Mouse (Mus musculus): ENCODE results near the gene Slc4a1ap. TPM values are rescaled to one million over a fixed set of nuclear protein-coding genes. Genes with fewer than 3 reads are reported as not detected.
A peak's percentile ranks its signal among the peaks of the same experiment; 100 is the strongest.
"Not testable (repeated sequence)": the region's sequence is repeated elsewhere in the genome, so short reads cannot be mapped to it uniquely, and the experiment has no call there.

The Slc4a1ap gene
- polyA plus RNA-seq, 1 experiment from 2014 or later = 28.9 TPM

DNA sequence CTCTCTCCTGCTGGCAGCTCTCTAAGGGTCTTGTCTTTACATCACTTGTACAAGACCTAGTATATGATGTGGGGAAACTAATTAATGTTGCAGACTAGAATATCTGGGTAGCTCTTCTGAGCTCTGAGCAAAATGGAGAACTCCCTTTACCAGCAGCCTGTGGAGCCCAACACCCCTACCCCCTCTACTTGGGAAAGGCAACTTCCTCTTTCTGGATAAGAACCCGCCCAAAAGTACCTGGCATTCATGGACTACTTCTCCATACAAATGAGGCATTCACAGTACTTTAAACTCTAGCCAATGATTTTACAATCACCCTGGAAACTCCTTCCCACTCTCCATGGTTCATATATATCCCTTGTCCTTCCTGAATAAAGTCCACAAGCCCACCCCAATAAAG lies 14.3 kb upstream of the Slc4a1ap start:
- 85% methylated on average over 1 of the region's 1 CpGs for WGBS
- Histone ChIP-seq H3K9ac (replicated peaks; ENCODE audit: low read length) (no peak overlapping the region), H3K4me3 (replicated peaks; ENCODE audit: low read depth, low read length) (no peak overlapping the region), H3K27ac (replicated peaks; ENCODE audit: low read depth, low read length) (no peak overlapping the region), H3K36me3 (ENCODE audit: control insufficient read depth, insufficient read depth, low read length) (peaks cover 94% of the 10 kb centered on the region), H3K27me3 (ENCODE audit: control insufficient read depth, insufficient read depth, low read length) (no peaks in the 10 kb centered on the region), H3K4me2 (ENCODE audit: low read length) (no peak overlapping the region), H3K9me3 (ENCODE audit: control insufficient read depth, low read length) (no peaks in the 10 kb centered on the region), H3K4me1 (ENCODE audit: control insufficient read depth, insufficient read depth, low read length) (no peaks in the 10 kb centered on the region)
- ATAC-seq (ENCODE audit: low FRiP score, low TSS enrichment) (no peak), DNase-seq (no peak)

DNA sequence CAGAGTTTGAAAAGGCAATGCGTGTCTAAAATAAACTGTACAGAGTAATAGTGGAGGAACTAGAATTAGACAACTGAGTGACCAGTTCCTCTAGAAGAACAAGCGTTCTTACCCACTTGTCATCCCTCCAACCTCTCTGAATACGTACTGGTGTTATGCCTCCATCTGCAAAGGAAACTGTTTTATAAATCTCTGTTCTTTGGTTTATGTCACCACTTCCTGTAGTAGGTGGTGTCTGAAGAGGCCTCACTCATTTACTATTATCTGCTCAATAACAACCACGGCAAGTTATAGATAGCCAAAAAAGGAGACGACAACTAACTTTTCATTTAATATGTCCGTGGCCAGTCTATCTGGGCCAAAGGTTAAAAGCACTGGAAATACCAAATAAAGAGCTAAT lies 6.2 kb upstream of the Slc4a1ap start:
- ATAC-seq (ENCODE audit: low FRiP score, low TSS enrichment) = no peak
- Histone ChIP-seq H3K27ac (replicated peaks; ENCODE audit: low read depth, low read length) (no peak overlapping the region), H3K27me3 (ENCODE audit: control insufficient read depth, insufficient read depth, low read length) (no peaks in the 10 kb centered on the region), H3K36me3 (ENCODE audit: control insufficient read depth, insufficient read depth, low read length) (peaks cover 67% of the 10 kb centered on the region), H3K9me3 (ENCODE audit: control insufficient read depth, low read length) (no peaks in the 10 kb centered on the region), H3K4me1 (ENCODE audit: control insufficient read depth, insufficient read depth, low read length) (peaks cover under 1% of the 10 kb centered on the region), H3K9ac (replicated peaks; ENCODE audit: low read length) (no peak overlapping the region), H3K4me2 (ENCODE audit: low read length) (no peak overlapping the region), H3K4me3 (replicated peaks; ENCODE audit: low read depth, low read length) (no peak overlapping the region)
- WGBS = 95% methylated on average over 6 of the region's 6 CpGs
- no peak for DNase-seq

DNA sequence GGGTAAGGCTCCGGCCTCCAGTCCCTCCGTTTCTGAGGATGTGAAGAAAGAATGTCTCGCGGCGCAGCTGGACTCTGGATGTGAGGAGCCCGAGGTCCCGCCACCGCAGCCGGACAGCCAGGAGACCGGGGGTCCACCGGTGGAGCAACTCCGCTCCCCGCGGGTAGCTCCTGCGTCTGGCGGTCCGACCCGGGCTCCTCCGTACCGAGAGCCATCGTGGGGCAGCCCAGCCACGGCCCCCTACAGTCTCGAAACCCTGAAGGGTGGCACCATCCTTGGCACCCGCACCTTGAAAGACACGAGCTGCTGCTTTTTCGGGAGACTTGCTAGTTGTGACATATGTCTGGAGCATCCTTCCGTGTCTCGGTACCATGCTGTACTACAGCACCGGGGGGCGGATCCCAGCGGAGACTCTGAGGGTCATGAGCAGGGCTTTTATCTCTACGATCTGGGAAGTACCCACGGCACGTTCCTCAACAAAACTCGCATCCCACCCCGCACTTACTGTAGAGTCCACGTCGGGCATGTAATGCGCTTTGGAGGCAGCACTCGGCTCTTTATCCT lies 404 bp downstream of the Slc4a1ap start:
- Histone ChIP-seq H3K4me3 (replicated peaks; ENCODE audit: low read depth, low read length) (peak overlapping the region; percentile 80), H3K9me3 (ENCODE audit: control insufficient read depth, low read length) (no peaks in the 10 kb centered on the region), H3K9ac (replicated peaks; ENCODE audit: low read length) (peak overlapping the region; percentile 71), H3K36me3 (ENCODE audit: control insufficient read depth, insufficient read depth, low read length) (peaks cover 35% of the 10 kb centered on the region), H3K4me2 (ENCODE audit: low read length) (peak overlapping the region; percentile 89), H3K27me3 (ENCODE audit: control insufficient read depth, insufficient read depth, low read length) (no peaks in the 10 kb centered on the region), H3K4me1 (ENCODE audit: control insufficient read depth, insufficient read depth, low read length) (peaks cover 22% of the 10 kb centered on the region), H3K27ac (replicated peaks; ENCODE audit: low read depth, low read length) (no peak overlapping the region; the same call in 1 of the 2 replicates)
- 4% methylated on average over 40 of the region's 40 CpGs for WGBS
- DNase-seq (peak; percentile 1), ATAC-seq (ENCODE audit: low FRiP score, low TSS enrichment) (peak; percentile 48; the same call in 1 of the 2 replicates)

DNA sequence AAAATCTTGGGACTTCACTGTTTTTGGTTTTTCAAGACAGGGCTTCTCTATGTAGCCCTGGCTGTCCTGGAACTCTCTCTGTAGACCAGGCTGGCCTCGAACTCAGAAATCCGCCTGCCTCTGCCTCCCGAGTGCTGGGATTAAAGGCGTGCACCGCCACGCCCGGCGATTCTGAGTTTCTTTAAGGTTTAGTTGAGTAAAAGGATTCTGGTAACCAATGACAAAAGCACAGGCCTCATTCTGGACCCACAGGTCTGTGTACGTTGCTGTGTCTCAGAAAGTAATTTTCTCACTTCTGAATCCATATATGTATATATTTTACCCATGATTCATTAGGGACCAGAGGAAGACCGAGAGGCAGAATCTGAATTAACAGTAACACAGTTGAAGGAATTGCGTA lies 912 bp downstream of the Slc4a1ap start, which contains the start of gene Supt7l:
Supt7l (minus strand) TSS at position 101 of the 400 bp plus-strand sequence.
- peaks cover 22% of the 10 kb centered on the region for H3K4me1 ChIP-seq (ENCODE audit: control insufficient read depth, insufficient read depth, low read length)
- peak within 1 kb of the TSS; percentile 89 for H3K4me2 ChIP-seq (ENCODE audit: low read length)
- not testable (repeated sequence) for ATAC-seq (ENCODE audit: low FRiP score, low TSS enrichment); H3K9me3 ChIP-seq (ENCODE audit: control insufficient read depth, low read length); DNase-seq; H3K27me3 ChIP-seq (ENCODE audit: control insufficient read depth, insufficient read depth, low read length)
- H3K9ac ChIP-seq (replicated peaks; ENCODE audit: low read length) = peak within 1 kb of the TSS; percentile 71
- 85% methylated on average over 11 of the region's 11 CpGs for WGBS
- H3K27ac ChIP-seq (replicated peaks; ENCODE audit: low read depth, low read length) = peak within 1 kb of the TSS; percentile 73
- peak within 1 kb of the TSS; percentile 80 for H3K4me3 ChIP-seq (replicated peaks; ENCODE audit: low read depth, low read length)
- H3K36me3 ChIP-seq (ENCODE audit: control insufficient read depth, insufficient read depth, low read length) = peaks cover 36% of the 10 kb centered on the region

DNA sequence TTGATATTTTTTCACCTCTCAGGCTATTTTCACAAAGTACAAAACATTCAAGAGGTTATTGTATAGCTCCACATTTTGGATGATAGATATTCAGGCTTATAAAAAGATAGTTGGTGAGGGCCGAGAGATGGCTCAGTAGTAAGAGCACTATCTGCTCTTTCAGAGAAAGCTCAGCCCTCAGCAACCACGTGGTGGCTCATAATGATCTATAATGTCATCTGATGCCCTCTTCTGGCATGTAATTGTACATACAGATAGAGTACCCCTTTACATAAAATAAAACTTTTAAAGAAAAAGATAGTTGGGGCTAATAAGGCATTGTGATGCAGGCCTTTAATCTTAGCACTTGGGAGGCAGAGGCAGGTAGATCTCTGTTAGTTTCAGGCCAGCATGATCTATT lies 1.8 kb downstream of the Slc4a1ap start:
- no peak overlapping the region for H3K4me2 ChIP-seq (ENCODE audit: low read length)
- no peak overlapping the region for H3K4me3 ChIP-seq (replicated peaks; ENCODE audit: low read depth, low read length)
- no peak overlapping the region for H3K9ac ChIP-seq (replicated peaks; ENCODE audit: low read length)
- no peaks in the 10 kb centered on the region for H3K27me3 ChIP-seq (ENCODE audit: control insufficient read depth, insufficient read depth, low read length)
- peaks cover 42% of the 10 kb centered on the region for H3K36me3 ChIP-seq (ENCODE audit: control insufficient read depth, insufficient read depth, low read length)
- DNase-seq = peak; percentile 2
- H3K27ac ChIP-seq (replicated peaks; ENCODE audit: low read depth, low read length) = no peak overlapping the region
- H3K9me3 ChIP-seq (ENCODE audit: control insufficient read depth, low read length) = no peaks in the 10 kb centered on the region
- WGBS = 61% methylated on average over 2 of the region's 2 CpGs
- no peak for ATAC-seq (ENCODE audit: low FRiP score, low TSS enrichment)
- peaks cover 22% of the 10 kb centered on the region for H3K4me1 ChIP-seq (ENCODE audit: control insufficient read depth, insufficient read depth, low read length)

DNA sequence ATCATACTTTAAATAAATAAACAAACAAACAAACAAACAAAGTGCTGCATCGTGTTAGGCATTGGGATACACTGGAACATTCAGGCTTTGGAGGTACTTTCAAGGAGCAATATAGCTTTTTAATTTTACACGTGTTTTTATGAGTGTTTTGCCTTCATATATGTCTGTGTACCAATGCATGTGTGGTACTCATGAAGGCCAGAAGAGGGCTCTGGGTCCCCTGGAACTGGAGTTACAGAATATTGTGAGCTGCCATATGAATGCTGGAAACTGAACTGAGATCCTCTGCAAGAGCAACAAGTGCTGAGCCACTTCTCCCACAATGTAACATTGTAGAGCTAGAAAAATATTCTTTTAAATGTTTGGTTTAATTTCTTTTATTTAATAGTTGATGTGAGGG lies 8.4 kb downstream of the Slc4a1ap start:
- Histone ChIP-seq H3K27ac (replicated peaks; ENCODE audit: low read depth, low read length) (no peak overlapping the region), H3K4me1 (ENCODE audit: control insufficient read depth, insufficient read depth, low read length) (no peaks in the 10 kb centered on the region), H3K9me3 (ENCODE audit: control insufficient read depth, low read length) (no peaks in the 10 kb centered on the region), H3K4me2 (ENCODE audit: low read length) (no peak overlapping the region), H3K27me3 (ENCODE audit: control insufficient read depth, insufficient read depth, low read length) (no peaks in the 10 kb centered on the region), H3K4me3 (replicated peaks; ENCODE audit: low read depth, low read length) (no peak overlapping the region), H3K36me3 (ENCODE audit: control insufficient read depth, insufficient read depth, low read length) (peaks cover 89% of the 10 kb centered on the region), H3K9ac (replicated peaks; ENCODE audit: low read length) (no peak overlapping the region)
- DNase-seq (peak; percentile 4), ATAC-seq (ENCODE audit: low FRiP score, low TSS enrichment) (no peak)
- WGBS = 91% methylated on average over 2 of the region's 2 CpGs

DNA sequence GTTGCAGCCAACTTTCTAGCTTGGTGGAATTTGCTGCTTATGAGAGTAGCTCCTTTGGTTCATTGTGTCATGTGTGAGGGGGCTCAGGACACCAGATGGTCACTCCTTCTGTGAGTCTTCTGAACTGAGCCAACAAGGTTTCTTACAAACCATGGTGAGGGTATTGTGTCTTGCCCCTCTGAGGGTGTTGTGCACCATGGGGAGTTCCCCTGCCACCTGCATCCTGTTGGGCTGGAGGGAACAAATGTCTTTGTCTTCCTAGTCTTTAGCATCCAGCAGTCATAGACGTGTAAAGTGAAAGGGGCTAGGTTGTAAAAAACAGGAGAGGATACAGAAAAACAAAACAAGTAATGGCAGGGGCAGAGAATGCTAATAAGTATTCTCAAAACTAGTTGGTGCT lies 32.6 kb downstream of the Slc4a1ap start:
- H3K9me3 ChIP-seq (ENCODE audit: control insufficient read depth, low read length) = no peaks in the 10 kb centered on the region
- ATAC-seq (ENCODE audit: low FRiP score, low TSS enrichment) (no peak), DNase-seq (no peak)
- no peak overlapping the region for H3K4me3 ChIP-seq (replicated peaks; ENCODE audit: low read depth, low read length)
- no peak overlapping the region for H3K9ac ChIP-seq (replicated peaks; ENCODE audit: low read length)
- no peak overlapping the region for H3K4me2 ChIP-seq (ENCODE audit: low read length)
- H3K27me3 ChIP-seq (ENCODE audit: control insufficient read depth, insufficient read depth, low read length) = no peaks in the 10 kb centered on the region
- peaks cover 51% of the 10 kb centered on the region for H3K36me3 ChIP-seq (ENCODE audit: control insufficient read depth, insufficient read depth, low read length)
- no peaks in the 10 kb centered on the region for H3K4me1 ChIP-seq (ENCODE audit: control insufficient read depth, insufficient read depth, low read length)
- no peak overlapping the region for H3K27ac ChIP-seq (replicated peaks; ENCODE audit: low read depth, low read length)
- WGBS = 36% methylated on average over 1 of the region's 1 CpGs

DNA sequence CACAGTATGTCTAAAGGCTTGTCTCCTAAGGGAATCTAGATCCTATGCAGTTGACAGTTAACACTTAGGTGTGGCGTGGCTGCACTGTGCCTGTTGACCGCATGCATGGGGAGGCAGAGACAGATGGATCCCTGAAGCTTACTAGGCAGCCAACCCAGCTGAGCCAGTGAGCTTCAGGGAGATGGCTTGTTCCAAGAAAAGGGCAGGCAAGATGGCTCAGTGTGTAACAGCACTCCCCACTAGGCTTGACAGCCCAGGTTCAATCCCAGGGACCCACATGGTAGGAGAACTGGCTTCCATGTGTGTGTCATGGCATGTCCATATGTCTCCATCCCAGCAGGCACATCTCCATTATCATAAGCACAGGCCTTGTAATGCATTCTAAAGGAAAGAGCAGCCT lies 33.6 kb downstream of the Slc4a1ap start:
- Histone ChIP-seq H3K9ac (replicated peaks; ENCODE audit: low read length) (no peak overlapping the region), H3K4me1 (ENCODE audit: control insufficient read depth, insufficient read depth, low read length) (no peaks in the 10 kb centered on the region), H3K27ac (replicated peaks; ENCODE audit: low read depth, low read length) (no peak overlapping the region), H3K4me2 (ENCODE audit: low read length) (no peak overlapping the region), H3K36me3 (ENCODE audit: control insufficient read depth, insufficient read depth, low read length) (peaks cover 42% of the 10 kb centered on the region), H3K9me3 (ENCODE audit: control insufficient read depth, low read length) (no peaks in the 10 kb centered on the region), H3K4me3 (replicated peaks; ENCODE audit: low read depth, low read length) (no peak overlapping the region), H3K27me3 (ENCODE audit: control insufficient read depth, insufficient read depth, low read length) (no peaks in the 10 kb centered on the region)
- WGBS = 97% methylated on average over 2 of the region's 2 CpGs
- ATAC-seq (ENCODE audit: low FRiP score, low TSS enrichment) = no peak
- no peak for DNase-seq

DNA sequence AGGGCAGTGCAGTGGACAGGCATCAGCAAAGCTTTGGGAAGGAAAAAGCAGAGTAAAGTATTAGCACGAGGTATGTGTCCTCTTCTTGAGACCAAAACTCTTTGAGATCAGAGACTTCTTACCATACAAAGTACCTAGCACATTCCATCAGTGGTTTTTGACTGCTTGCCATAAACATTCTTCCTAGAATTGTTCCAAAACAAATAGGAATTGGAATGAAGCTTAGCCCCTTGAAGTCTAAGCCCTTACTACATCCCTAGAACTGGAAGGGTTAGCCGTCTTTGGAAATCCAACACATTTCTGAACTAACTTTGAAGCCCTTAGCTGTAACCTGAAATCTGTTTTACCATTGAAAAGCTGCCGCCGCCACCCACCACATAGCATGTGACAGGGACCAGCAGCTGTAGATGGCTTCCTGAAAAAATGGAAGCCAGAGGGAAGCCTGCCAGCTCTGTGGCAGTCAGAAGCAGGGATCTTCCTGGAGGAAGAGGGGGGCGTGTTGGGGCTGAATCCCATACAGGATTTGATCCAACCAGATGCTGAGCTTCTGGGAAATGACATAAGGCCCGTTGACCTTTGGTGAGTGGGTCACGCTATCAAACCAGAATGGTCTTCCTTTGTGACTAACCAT lies 35.4 kb downstream of the Slc4a1ap start:
- no peak overlapping the region for H3K4me3 ChIP-seq (replicated peaks; ENCODE audit: low read depth, low read length)
- H3K36me3 ChIP-seq (ENCODE audit: control insufficient read depth, insufficient read depth, low read length) = peaks cover 32% of the 10 kb centered on the region
- ATAC-seq (ENCODE audit: low FRiP score, low TSS enrichment) (no peak), DNase-seq (no peak)
- no peaks in the 10 kb centered on the region for H3K4me1 ChIP-seq (ENCODE audit: control insufficient read depth, insufficient read depth, low read length)
- 91% methylated on average over 7 of the region's 7 CpGs for WGBS
- no peaks in the 10 kb centered on the region for H3K9me3 ChIP-seq (ENCODE audit: control insufficient read depth, low read length)
- no peak overlapping the region for H3K4me2 ChIP-seq (ENCODE audit: low read length)
- H3K27ac ChIP-seq (replicated peaks; ENCODE audit: low read depth, low read length) = no peak overlapping the region
- no peak overlapping the region for H3K9ac ChIP-seq (replicated peaks; ENCODE audit: low read length)
- no peaks in the 10 kb centered on the region for H3K27me3 ChIP-seq (ENCODE audit: control insufficient read depth, insufficient read depth, low read length)
